Mouse (Mus musculus) cerebellum, postnatal 14 days (tissue): ENCODE results near the gene Ndufaf4.
A peak's percentile ranks its signal among the peaks of the same experiment; 100 is the strongest.
"Not testable (repeated sequence)": the region's sequence is repeated elsewhere in the genome, so short reads cannot be mapped to it uniquely, and the experiment has no call there.

Experiments used
- DNase-seq, 2 experiments: peaks; one replicate each; pipeline ENCODE4 v3.0.0; 2021; ENCODE audit warnings: mixed read lengths in 2 of 2

Gene Ndufaf4

GRCm38 (mm10) chr4:24897851-24898515 lies at the start of gene Ndufaf4:
Gene Ndufaf4, plus strand, starts transcription at chr4:24898083.
- DNase-seq, result peak; percentile 100

- peak; percentile 88 to 91 for DNase-seq
Observed at GRCm38 (mm10) chr4:24850401-24851325, 47.2 kb upstream of the Ndufaf4 start, which contains the start of gene Klhl32. Gene Klhl32, minus strand, starts transcription at chr4:24851124.

GRCm38 (mm10) chr4:24865691-24866090 lies 32.2 kb upstream of the Ndufaf4 start:
- DNase-seq, result no peak

- no peak for DNase-seq
Observed at GRCm38 (mm10) chr4:24869230-24869629, 28.7 kb upstream of the Ndufaf4 start.

GRCm38 (mm10) chr4:24889386-24889785 lies 8.5 kb upstream of the Ndufaf4 start:
- DNase-seq, result not testable (repeated sequence)

- DNase-seq, result not testable (repeated sequence)
Observed at GRCm38 (mm10) chr4:24892293-24892692, 5.6 kb upstream of the Ndufaf4 start.

GRCm38 (mm10) chr4:24894625-24895024 lies 3.3 kb upstream of the Ndufaf4 start:
- no peak for DNase-seq

GRCm38 (mm10) chr4:24896829-24897228 lies 1.1 kb upstream of the Ndufaf4 start:
- DNase-seq, result peak; percentile 39 to 62

GRCm38 (mm10) chr4:24897351-24897750 lies 532 bp upstream of the Ndufaf4 start:
- DNase-seq, result no peak

GRCm38 (mm10) chr4:24898636-24899035 lies 753 bp downstream of the Ndufaf4 start:
- peak; percentile 12 to 17 for DNase-seq

GRCm38 (mm10) chr4:24899146-24899545 lies 1.3 kb downstream of the Ndufaf4 start:
- DNase-seq, result no peak

- no peak for DNase-seq
Observed at GRCm38 (mm10) chr4:24907745-24908144, 9.9 kb downstream of the Ndufaf4 start.

- no peak for DNase-seq
Observed at GRCm38 (mm10) chr4:24915631-24916030, 17.7 kb downstream of the Ndufaf4 start.

GRCm38 (mm10) chr4:24920006-24920577 lies 22.2 kb downstream of the Ndufaf4 start:
- no peak for DNase-seq

- DNase-seq, result no peak
Observed at GRCm38 (mm10) chr4:24924726-24925125, 26.8 kb downstream of the Ndufaf4 start.

GRCm38 (mm10) chr4:24928260-24928780 lies 30.4 kb downstream of the Ndufaf4 start:
- DNase-seq, result no peak

- DNase-seq, result no peak
Observed at GRCm38 (mm10) chr4:24928926-24929325, 31.0 kb downstream of the Ndufaf4 start.

- no peak for DNase-seq
Observed at GRCm38 (mm10) chr4:24942728-24943424, 45.0 kb downstream of the Ndufaf4 start.
